Mouse (Mus musculus): ENCODE measurements at regions not wholly inside any gene's neighbourhood (a gene's known extent, or its start where the extent isn't known, plus 50 kb on each side); places are given as distances from the start of the nearest gene placed in this dataset.

DNA sequence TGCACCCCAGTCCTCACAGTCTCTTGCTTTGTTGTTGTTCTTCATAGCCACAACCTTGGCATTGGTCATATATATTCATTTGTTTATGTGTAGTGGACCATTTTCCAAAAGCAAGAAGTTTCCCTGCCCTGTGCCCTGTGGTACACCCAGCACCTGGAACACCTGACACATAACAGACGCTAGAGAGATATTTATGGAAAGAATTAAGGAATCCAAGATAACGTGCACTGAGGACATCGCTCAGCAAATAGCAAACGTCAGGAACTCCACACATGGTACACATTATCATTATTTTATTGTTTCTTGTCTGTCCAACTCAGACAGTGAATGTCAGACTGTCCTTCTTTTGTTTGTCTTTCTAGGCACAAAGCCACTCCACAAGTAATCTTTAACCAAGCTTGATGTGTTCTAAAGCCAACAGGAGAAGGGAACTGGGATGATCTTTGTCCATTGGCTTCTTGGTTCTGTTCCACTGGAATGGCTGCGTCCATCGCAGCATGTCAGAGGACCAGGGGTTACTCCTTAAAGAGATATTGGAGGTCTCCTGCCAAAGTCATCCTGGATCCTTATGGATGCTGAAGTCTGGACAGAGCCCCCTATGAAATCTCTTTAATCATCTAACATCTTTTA is 74.2 kb upstream of the Arid1b start:
- no peak for TF ChIP-seq CTCF (IDR thresholded peaks at IDR 0.05; ENCODE audit: low read depth)
- no peak for TF ChIP-seq EP300 (optimal IDR thresholded peaks at IDR 0.05)
